20 mouse cellular contexts compared by ENCODE assay signal in the genomic region with DNA sequence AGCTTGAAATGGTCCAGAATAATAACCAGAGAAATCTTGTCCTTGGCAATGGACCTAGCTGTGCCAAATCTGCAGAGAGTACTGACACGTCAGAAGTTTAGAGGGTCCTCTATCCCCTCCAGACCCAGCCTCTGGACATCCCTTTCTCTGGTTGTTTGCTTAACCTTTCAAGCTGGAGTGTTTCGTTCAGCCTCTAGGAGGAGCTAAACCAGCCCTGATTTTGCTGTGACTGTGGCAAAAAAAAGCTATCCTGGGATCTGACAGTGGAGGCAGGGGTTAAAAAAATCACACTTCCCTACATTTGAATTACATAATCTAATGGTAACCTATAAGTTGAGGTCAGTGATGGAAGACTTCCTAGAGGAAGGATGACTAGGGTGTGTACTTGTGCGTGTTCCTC.
A peak's percentile ranks its signal among the peaks of the same experiment; 100 is the strongest.
DNase-seq lines count a peak whose midpoint lies in the region; ATAC-seq and TF ChIP-seq lines count a peak whose summit lies in the region.
"Had no signal": no experiment of that assay in that cellular context is flagged by ENCODE, and none has a peak within 500 bp of the region (broad histone marks: within the 10 kb centered on the region; RNA-seq: fewer than 3 reads in every experiment).

No protein-coding gene starts in this region.

- H3K4me1 ChIP-seq in hindbrain, embryonic 11.5 days (replicated peaks; ENCODE audit: control insufficient read depth, insufficient read depth, low read length): no peaks in the 10 kb centered on the region
- H3K4me1 ChIP-seq in hindbrain, embryonic 16.5 days (ENCODE audit: control insufficient read depth, insufficient read depth, low read depth, low read length): no peaks in the 10 kb centered on the region
- H3K4me1 ChIP-seq in lung, embryonic 14.5 days (ENCODE audit: insufficient read depth): no peaks in the 10 kb centered on the region
- H3K4me1 ChIP-seq: embryonic facial prominence, embryonic 12.5 days; liver, embryonic 15.5 days had no signal

- no peak overlapping the region for H3K4me2 ChIP-seq in hindbrain, embryonic 11.5 days (replicated peaks; ENCODE audit: low read depth, low read length)
- H3K4me2 ChIP-seq in hindbrain, embryonic 16.5 days (ENCODE audit: low read length): no peak overlapping the region
- H3K4me2 ChIP-seq in lung, embryonic 14.5 days: no peak overlapping the region
- H3K4me2 ChIP-seq: embryonic facial prominence, embryonic 12.5 days; hindbrain, embryonic 14.5 days; liver, embryonic 15.5 days; midbrain, embryonic 12.5 days had no signal

- no peak overlapping the region for H3K9ac ChIP-seq in hindbrain, embryonic 11.5 days (ENCODE audit: low read depth, low read length)
- no peak overlapping the region for H3K9ac ChIP-seq in hindbrain, embryonic 16.5 days (ENCODE audit: low read depth, low read length)
- H3K9ac ChIP-seq in lung, embryonic 14.5 days: no peak overlapping the region
- H3K9ac ChIP-seq: embryonic facial prominence, embryonic 12.5 days; hindbrain, embryonic 14.5 days; liver, embryonic 15.5 days; midbrain, embryonic 12.5 days had no signal

- H3K27ac ChIP-seq in hindbrain, embryonic 11.5 days (ENCODE audit: low read depth, low read length): no peak overlapping the region
- no peak overlapping the region for H3K27ac ChIP-seq in hindbrain, embryonic 16.5 days (ENCODE audit: low read depth, low read length)
- no peak overlapping the region for H3K27ac ChIP-seq in lung, embryonic 14.5 days (ENCODE audit: low read depth)
- H3K27ac ChIP-seq: embryonic facial prominence, embryonic 12.5 days; hindbrain, embryonic 14.5 days; liver, embryonic 15.5 days; midbrain, embryonic 12.5 days had no signal

- no peak overlapping the region for H3K4me3 ChIP-seq in hindbrain, embryonic 11.5 days (ENCODE audit: low read depth, low read length)
- no peak overlapping the region for H3K4me3 ChIP-seq in hindbrain, embryonic 16.5 days (ENCODE audit: low read length)
- no peak overlapping the region for H3K4me3 ChIP-seq in lung, embryonic 14.5 days (ENCODE audit: low read depth, low read length)
- H3K4me3 ChIP-seq: embryonic facial prominence, embryonic 12.5 days; liver, embryonic 15.5 days; midbrain, embryonic 12.5 days had no signal

- no peaks in the 10 kb centered on the region for H3K36me3 ChIP-seq in hindbrain, embryonic 11.5 days (ENCODE audit: control insufficient read depth, insufficient read depth, low read length)
- H3K36me3 ChIP-seq in hindbrain, embryonic 16.5 days (ENCODE audit: control insufficient read depth, insufficient read depth, low read length): no peaks in the 10 kb centered on the region
- H3K36me3 ChIP-seq in lung, embryonic 14.5 days (ENCODE audit: insufficient read depth): no peaks in the 10 kb centered on the region
- H3K36me3 ChIP-seq: embryonic facial prominence, embryonic 12.5 days; G1E; liver, embryonic 15.5 days; midbrain, embryonic 12.5 days had no signal

- 71% methylated on average over 3 of the region's 3 CpGs for WGBS in hindbrain, embryonic 11.5 days
- WGBS in hindbrain, embryonic 16.5 days: 66% methylated on average over 3 of the region's 3 CpGs
- 38% methylated on average over 3 of the region's 3 CpGs for WGBS in lung, embryonic 14.5 days

- TF ChIP-seq CTCF in lung, embryonic 14.5 days (IDR thresholded peaks at IDR 0.05; ENCODE audit: low read depth): peak; percentile 37

- no peak for ATAC-seq in hindbrain, embryonic 11.5 days (ENCODE audit: low FRiP score)
- ATAC-seq in hindbrain, embryonic 16.5 days: no peak
- 0 out of 2 replicates have a peak, but pooled peaks have one; percentile 48 for ATAC-seq in lung, embryonic 14.5 days (ENCODE audit: insufficient read depth)
- ATAC-seq: forebrain, embryonic 16.5 days had no signal

- H3K9me3 ChIP-seq in hindbrain, embryonic 11.5 days (ENCODE audit: control insufficient read depth, low read length): no peaks in the 10 kb centered on the region
- no peaks in the 10 kb centered on the region for H3K9me3 ChIP-seq in hindbrain, embryonic 16.5 days (ENCODE audit: control insufficient read depth, low read length)
- H3K9me3 ChIP-seq in lung, embryonic 14.5 days (ENCODE audit: low read depth, low read length): no peaks in the 10 kb centered on the region
- H3K9me3 ChIP-seq: embryonic facial prominence, embryonic 12.5 days; liver, embryonic 15.5 days; midbrain, embryonic 12.5 days had no signal

- H3K27me3 ChIP-seq in hindbrain, embryonic 11.5 days (ENCODE audit: control insufficient read depth, insufficient read depth, low read length): no peaks in the 10 kb centered on the region
- no peaks in the 10 kb centered on the region for H3K27me3 ChIP-seq in hindbrain, embryonic 16.5 days (replicated peaks; ENCODE audit: control insufficient read depth, insufficient read depth, low read length)
- H3K27me3 ChIP-seq in lung, embryonic 14.5 days (ENCODE audit: insufficient read depth, low read length): no peaks in the 10 kb centered on the region
- H3K27me3 ChIP-seq: embryonic facial prominence, embryonic 12.5 days; liver, embryonic 15.5 days; midbrain, embryonic 12.5 days had no signal

- DNase-seq in hindbrain, embryonic 11.5 days (ENCODE audit: low spot score): peak; percentile 15
- peak; percentile 53 for DNase-seq in lung, embryonic 14.5 days
- DNase-seq in lung, adult 18-20 months: no peak
- peak; percentile 39 for DNase-seq in brain, adult 2 months (ENCODE audit: low read depth, low spot score)
- peak; percentile 21 for DNase-seq in embryo, embryonic 11 days
- DNase-seq in left cerebral cortex, adult 9 months (ENCODE audit: low spot score in 2 of 2): no peak
- DNase-seq: adrenal gland, adult 8-10 months; cerebellum, adult 8-10 months; gastrocnemius, postnatal 10 days; kidney, adult 9 months; kidney, postnatal 4 days; lung, postnatal 36 days; thymus, postnatal 25 days had no signal

Comparison
In these comparisons a context has a peak if more than half of its experiments do, and no peak if none do; other contexts are left out.
1. DNase-seq: peak in hindbrain, embryonic 11.5 days (single experiment), lung, embryonic 14.5 days (single experiment), brain, adult 2 months (single experiment) and embryo, embryonic 11 days (single experiment); none in lung, adult 18-20 months (0 of 2) and left cerebral cortex, adult 9 months (0 of 2).